ENCODE assay signal across 25 mouse cellular contexts in genomic region chr5:75730698-75731097, GRCm38 (mm10).
A peak's percentile ranks its signal among the peaks of the same experiment; 100 is the strongest.
DNase-seq lines count a peak whose midpoint lies in the region; ATAC-seq and TF ChIP-seq lines count a peak whose summit lies in the region.
"Had no signal": no experiment of that assay in that cellular context is flagged by ENCODE, and none has a peak within 500 bp of the region (broad histone marks: within the 10 kb centered on the region; RNA-seq: fewer than 3 reads in every experiment).

No protein-coding gene starts in this region.

- WGBS in heart, adult 2 months, result 61% methylated on average over 3 of the region's 3 CpGs
- 77% methylated on average over 3 of the region's 3 CpGs for WGBS in forebrain, embryonic 11.5 days

- H3K27me3 ChIP-seq in heart, adult 2 months (ENCODE audit: control insufficient read depth, insufficient read depth, low read length), result no peaks in the 10 kb centered on the region
- H3K27me3 ChIP-seq in forebrain, embryonic 11.5 days (ENCODE audit: control insufficient read depth, insufficient read depth, low read length), result no peaks in the 10 kb centered on the region
- H3K27me3 ChIP-seq: CH12.LX; forebrain, embryonic 13.5 days; hindbrain, embryonic 13.5 days; limb, embryonic 12.5 days; midbrain, embryonic 12.5 days; neural tube, embryonic 13.5 days had no signal

- no peaks in the 10 kb centered on the region; the same call in 1 of the 2 replicates for H3K9me3 ChIP-seq in forebrain, embryonic 11.5 days (ENCODE audit: control insufficient read depth, low read length)
- H3K9me3 ChIP-seq: embryonic facial prominence, embryonic 10.5 days; forebrain, embryonic 13.5 days; hindbrain, embryonic 13.5 days; limb, embryonic 12.5 days; neural tube, embryonic 13.5 days had no signal

- H3K4me2 ChIP-seq in forebrain, embryonic 11.5 days (ENCODE audit: low read depth, low read length, severe bottlenecking), result no peak overlapping the region; the same call in 1 of the 2 replicates
- H3K4me2 ChIP-seq: forebrain, embryonic 13.5 days; hindbrain, embryonic 13.5 days; limb, embryonic 12.5 days; midbrain, embryonic 12.5 days; neural tube, embryonic 13.5 days had no signal

- no peaks in the 10 kb centered on the region for H3K79me2 ChIP-seq in heart, adult 2 months (replicated peaks; ENCODE audit: control insufficient read depth, insufficient read depth, low read length)

- no peak overlapping the region for H3K27ac ChIP-seq in heart, adult 2 months
- H3K27ac ChIP-seq in forebrain, embryonic 11.5 days (ENCODE audit: low read depth, low read length), result no peak overlapping the region
- H3K27ac ChIP-seq: embryonic facial prominence, embryonic 10.5 days; forebrain, embryonic 13.5 days; hindbrain, embryonic 13.5 days; left cerebral cortex, adult 2 months; limb, embryonic 12.5 days; midbrain, embryonic 12.5 days; neural tube, embryonic 13.5 days had no signal

- peak; percentile 11 to 29 for DNase-seq in heart, adult 9 months (ENCODE audit: low spot score in 2 of 2)
- no peak for DNase-seq in heart, adult 2 months
- DNase-seq in thymus, postnatal 14 days, result peak; percentile 70
- no peak for DNase-seq in adrenal gland, postnatal 36 days
- DNase-seq in forebrain, embryonic 11.5 days (ENCODE audit: low spot score), result no peak
- no peak for DNase-seq in ovary, postnatal 14 days (ENCODE audit: low spot score)
- DNase-seq: adrenal gland, postnatal 14 days; cerebellum, adult 18-20 months; cerebellum, postnatal 36 days; gastrocnemius, postnatal 14 days; kidney, adult 8-10 months; kidney, postnatal 36 days; lung, adult 2 months; lung, postnatal 4 days had no signal

- no peaks in the 10 kb centered on the region for H3K36me3 ChIP-seq in heart, adult 2 months (ENCODE audit: control insufficient read depth, insufficient read depth, low read length)
- no peaks in the 10 kb centered on the region for H3K36me3 ChIP-seq in forebrain, embryonic 11.5 days (ENCODE audit: control insufficient read depth, insufficient read depth, low read length)
- H3K36me3 ChIP-seq: embryonic facial prominence, embryonic 10.5 days; hindbrain, embryonic 13.5 days; limb, embryonic 12.5 days; midbrain, embryonic 12.5 days; neural tube, embryonic 13.5 days had no signal

- H3K4me1 ChIP-seq in heart, adult 2 months (ENCODE audit: control insufficient read depth, insufficient read depth, low read length), result no peaks in the 10 kb centered on the region; the same call in none of the 2 replicates
- H3K4me1 ChIP-seq in forebrain, embryonic 11.5 days (replicated peaks; ENCODE audit: control insufficient read depth, insufficient read depth, low read length), result no peaks in the 10 kb centered on the region
- H3K4me1 ChIP-seq: embryonic facial prominence, embryonic 10.5 days; forebrain, embryonic 13.5 days; limb, embryonic 12.5 days; midbrain, embryonic 12.5 days had no signal

- TF ChIP-seq EP300 in heart, adult 2 months (IDR thresholded peaks at IDR 0.05; ENCODE audit: insufficient read depth, low read depth, low read length), result no peak

- TF ChIP-seq POLR2A in heart, adult 2 months (IDR thresholded peaks at IDR 0.05; ENCODE audit: insufficient read depth, low read depth, low read length), result no peak

- TF ChIP-seq CTCF in heart, adult 2 months (IDR thresholded peaks at IDR 0.05), result no peak

- intact Hi-C loops in heart, adult 2 months (cut with DNase I), result no loop called here

- no peak overlapping the region for H3K4me3 ChIP-seq in heart, adult 2 months
- H3K4me3 ChIP-seq in forebrain, embryonic 11.5 days (ENCODE audit: low read depth, low read length), result no peak overlapping the region
- H3K4me3 ChIP-seq: embryonic facial prominence, embryonic 10.5 days; forebrain, embryonic 13.5 days; hindbrain, embryonic 13.5 days; left cerebral cortex, adult 2 months; limb, embryonic 12.5 days; midbrain, embryonic 12.5 days; neural tube, embryonic 13.5 days had no signal

- peak; percentile 95 for ATAC-seq in granulocyte monocyte progenitor cell, adult 5-6 weeks (replicated peaks; ENCODE audit: poor library complexity, severe bottlenecking)
- peak; percentile 63 for ATAC-seq in megakaryocyte, adult 5-6 weeks (ENCODE audit: poor library complexity, severe bottlenecking)
- no peak for ATAC-seq in forebrain, embryonic 11.5 days (replicated peaks; ENCODE audit: low FRiP score)
- ATAC-seq: forebrain, embryonic 13.5 days; inflammation-experienced regulatory T-cells, adult 6 months had no signal

- H3K9ac ChIP-seq in heart, adult 2 months (ENCODE audit: low read depth, low read length), result no peak overlapping the region
- no peak overlapping the region for H3K9ac ChIP-seq in forebrain, embryonic 11.5 days (ENCODE audit: low read length)
- H3K9ac ChIP-seq: forebrain, embryonic 13.5 days; hindbrain, embryonic 13.5 days; limb, embryonic 12.5 days; midbrain, embryonic 12.5 days; neural tube, embryonic 13.5 days had no signal

Comparison
In these comparisons a context has a peak if more than half of its experiments do, and no peak if none do; other contexts are left out.
1. DNase-seq: peak in heart, adult 9 months (2 of 2) and thymus, postnatal 14 days (single experiment); none in heart, adult 2 months (0 of 2), adrenal gland, postnatal 36 days (0 of 2), forebrain, embryonic 11.5 days (single experiment) and ovary, postnatal 14 days (single experiment).